Mouse (Mus musculus): ENCODE results near the gene Gm7995. TPM values are rescaled to one million over a fixed set of nuclear protein-coding genes. Genes with fewer than 3 reads are reported as not detected.
"Not testable (repeated sequence)": the region's sequence is repeated elsewhere in the genome, so short reads cannot be mapped to it uniquely, and the experiment has no call there.

Gm7995 gene
- polyA plus RNA-seq (2012; ENCODE audit: insufficient read depth, insufficient read length, missing spikeins): not detected in 2 replicates

- not testable (repeated sequence) for H3K27ac ChIP-seq (replicated peaks; ENCODE audit: low read depth, low read length); H3K4me3 ChIP-seq (ENCODE audit: insufficient read depth, low read depth, low read length); H3K4me1 ChIP-seq (ENCODE audit: control insufficient read depth, insufficient read depth, insufficient read length, low read length)
These were observed at the start of gene Gm7995 for GRCm38 (mm10) chr14:42309910-42310309. Gene Gm7995 (plus strand): TSS chr14:42310210.

- H3K4me3 ChIP-seq (ENCODE audit: insufficient read depth, low read depth, low read length); H3K4me1 ChIP-seq (ENCODE audit: control insufficient read depth, insufficient read depth, insufficient read length, low read length); H3K27ac ChIP-seq (replicated peaks; ENCODE audit: low read depth, low read length): not testable (repeated sequence)
These were observed 12.8 kb upstream of the Gm7995 start, which contains the start of gene Gm9611 for GRCm38 (mm10) chr14:42297258-42297657. Gene Gm9611 (minus strand): TSS chr14:42297358.

Other genes with a start within 250 kb of the Gm7995 start
- not detected in 2 replicates for gene Gm7951, start 192.8 kb upstream of the Gm7995 start, polyA plus RNA-seq (2012; ENCODE audit: insufficient read depth, insufficient read length, missing spikeins)
- gene Gm17027, start 147.6 kb upstream of the Gm7995 start, polyA plus RNA-seq (2012; ENCODE audit: insufficient read depth, insufficient read length, missing spikeins): not detected in 2 replicates
- gene Gm3573, start 119.4 kb upstream of the Gm7995 start, polyA plus RNA-seq (2012; ENCODE audit: insufficient read depth, insufficient read length, missing spikeins): not detected in 2 replicates
- not detected in 2 replicates for gene Gm17026, start 50.2 kb upstream of the Gm7995 start, polyA plus RNA-seq (2012; ENCODE audit: insufficient read depth, insufficient read length, missing spikeins)
- not detected in 2 replicates for gene Gm9611, start 12.9 kb upstream of the Gm7995 start, polyA plus RNA-seq (2012; ENCODE audit: insufficient read depth, insufficient read length, missing spikeins)
- gene Gm8005, start 129.5 kb downstream of the Gm7995 start, polyA plus RNA-seq (2012; ENCODE audit: insufficient read depth, insufficient read length, missing spikeins): not detected in 2 replicates
- not detected in 2 replicates for gene Gm8011, start 153.7 kb downstream of the Gm7995 start, polyA plus RNA-seq (2012; ENCODE audit: insufficient read depth, insufficient read length, missing spikeins)
- not detected in 2 replicates for gene Gm8020, start 192.1 kb downstream of the Gm7995 start, polyA plus RNA-seq (2012; ENCODE audit: insufficient read depth, insufficient read length, missing spikeins)
- not detected in 2 replicates for gene Gm8024, start 214.1 kb downstream of the Gm7995 start, polyA plus RNA-seq (2012; ENCODE audit: insufficient read depth, insufficient read length, missing spikeins)